Mouse (Mus musculus): ENCODE results near the gene Mrnip.
A peak's percentile ranks its signal among the peaks of the same experiment; 100 is the strongest.

Gene Mrnip

GRCm38 (mm10) chr11:50201590-50201989, 27.3 kb downstream of the Mrnip start:
- DNase-seq (ENCODE audit: low read depth, low spot score), result no peak

DNA sequence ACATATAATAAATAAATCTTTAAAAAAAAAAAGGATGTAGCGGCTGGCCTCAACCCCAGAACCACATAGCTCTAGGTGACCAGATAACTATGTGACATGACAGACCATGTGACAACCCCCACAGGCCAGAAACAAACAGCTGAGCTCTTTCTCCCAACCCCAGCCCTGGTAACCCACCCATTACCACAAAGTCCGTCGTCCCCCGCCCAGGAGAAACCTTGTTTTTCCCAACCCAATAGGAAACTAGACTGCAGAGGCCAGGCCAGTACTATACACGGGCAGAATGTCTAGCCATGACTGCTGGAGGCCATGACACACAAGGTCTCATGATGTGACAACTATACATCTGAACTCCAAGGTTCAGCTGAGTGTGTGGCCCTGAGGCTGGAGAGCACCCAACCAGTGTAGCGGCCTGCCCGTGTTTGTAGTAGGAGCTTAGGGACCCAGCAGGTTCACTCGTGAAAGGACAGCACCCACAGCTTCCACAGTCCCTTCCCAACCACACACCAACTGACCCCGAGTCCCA, 29.1 kb downstream of the Mrnip start:
- no peak for DNase-seq (ENCODE audit: low read depth, low spot score)

- no peak for DNase-seq (ENCODE audit: low read depth, low spot score)
Observed at GRCm38 (mm10) chr11:50205434-50205833, 31.2 kb downstream of the Mrnip start.

- no peak for DNase-seq (ENCODE audit: low read depth, low spot score)
Observed at GRCm38 (mm10) chr11:50206037-50206436, 31.8 kb downstream of the Mrnip start.

GRCm38 (mm10) chr11:50207344-50207743, 33.1 kb downstream of the Mrnip start:
- no peak for DNase-seq (ENCODE audit: low read depth, low spot score)

- no peak for DNase-seq (ENCODE audit: low read depth, low spot score)
Observed at GRCm38 (mm10) chr11:50208039-50208438, 33.8 kb downstream of the Mrnip start.

GRCm38 (mm10) chr11:50210101-50210504, 35.9 kb downstream of the Mrnip start:
- DNase-seq (ENCODE audit: low read depth, low spot score), result peak; percentile 91

DNA sequence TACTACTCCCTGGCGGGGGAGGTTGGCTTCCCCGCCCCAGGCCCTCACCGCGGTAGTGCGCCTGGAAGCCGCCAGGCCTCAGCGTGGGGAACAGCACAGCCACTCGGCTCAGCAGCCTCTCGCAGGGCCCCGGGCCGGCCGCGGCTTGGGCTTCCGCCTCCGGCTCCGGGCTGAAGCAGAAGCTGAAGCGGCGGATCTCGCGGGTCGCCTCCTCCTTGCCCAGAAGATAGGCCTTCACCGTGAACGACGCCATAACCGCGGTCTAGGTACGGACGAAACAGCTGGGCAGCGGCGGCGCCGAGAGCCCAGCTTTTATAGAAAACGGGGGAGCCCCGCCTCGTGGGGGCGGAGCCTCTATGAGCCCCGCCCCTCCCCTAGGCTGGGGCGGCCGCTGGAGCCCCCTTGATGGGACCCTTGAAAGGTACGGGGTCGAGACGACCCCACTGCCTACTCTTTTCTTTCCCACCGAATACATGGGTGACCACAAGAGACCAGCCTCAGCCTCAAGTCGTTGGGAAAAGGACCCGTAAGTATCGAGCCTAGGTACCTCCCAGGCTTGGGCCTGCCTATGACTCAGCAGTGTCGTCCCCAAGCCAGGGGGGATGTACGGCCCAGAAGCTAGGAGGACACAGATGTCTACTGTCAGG, 36.4 kb downstream of the Mrnip start, which contains the start of the genes Sqstm1 and Mgat4b:
Gene Sqstm1 (minus strand): TSS at position 323 of the 647 bp plus-strand sequence.
Gene Mgat4b (plus strand): TSS at position 386 of the 647 bp plus-strand sequence.
- peak; percentile 86 for DNase-seq (ENCODE audit: low read depth, low spot score)

DNA sequence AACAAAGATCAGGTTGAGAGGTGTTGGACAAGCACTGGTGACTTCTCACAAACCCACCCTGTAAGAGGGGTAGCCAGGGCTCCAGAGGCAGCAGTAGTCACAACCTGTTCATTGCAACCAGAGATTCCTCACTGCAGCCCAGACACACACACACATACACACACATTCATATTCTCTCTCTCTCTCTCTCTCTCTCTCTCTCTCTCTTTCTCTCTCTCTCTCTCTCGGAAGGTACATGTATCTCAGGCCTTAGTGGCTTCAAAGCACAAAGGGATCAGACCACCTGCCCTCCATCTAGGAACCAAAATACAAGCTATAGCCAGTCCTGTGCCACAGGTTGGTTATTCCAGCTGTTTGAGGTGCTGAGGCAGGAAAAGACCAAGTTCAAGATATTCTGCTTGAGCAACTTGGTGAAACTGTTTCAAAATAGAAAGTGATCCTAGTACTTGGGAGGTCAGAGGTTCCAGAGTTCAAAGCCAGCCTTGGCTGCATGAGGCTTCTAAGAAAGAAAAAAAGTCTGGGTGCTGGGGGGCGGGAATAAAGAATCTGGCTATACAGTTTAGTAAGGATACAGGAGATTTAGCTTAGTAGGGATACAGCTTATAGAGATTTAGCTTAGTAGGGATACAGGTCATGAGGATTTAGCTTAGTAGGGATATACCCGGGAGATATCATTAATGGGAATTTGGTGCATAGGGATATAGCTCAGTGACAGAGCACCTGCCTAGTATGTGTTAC, 37.2 kb downstream of the Mrnip start:
- no peak for DNase-seq (ENCODE audit: low read depth, low spot score)

GRCm38 (mm10) chr11:50212060-50212739, 38.0 kb downstream of the Mrnip start:
- no peak for DNase-seq (ENCODE audit: low read depth, low spot score)

GRCm38 (mm10) chr11:50212848-50213758, 38.9 kb downstream of the Mrnip start:
- peak; percentile 91 for DNase-seq (ENCODE audit: low read depth, low spot score)

DNA sequence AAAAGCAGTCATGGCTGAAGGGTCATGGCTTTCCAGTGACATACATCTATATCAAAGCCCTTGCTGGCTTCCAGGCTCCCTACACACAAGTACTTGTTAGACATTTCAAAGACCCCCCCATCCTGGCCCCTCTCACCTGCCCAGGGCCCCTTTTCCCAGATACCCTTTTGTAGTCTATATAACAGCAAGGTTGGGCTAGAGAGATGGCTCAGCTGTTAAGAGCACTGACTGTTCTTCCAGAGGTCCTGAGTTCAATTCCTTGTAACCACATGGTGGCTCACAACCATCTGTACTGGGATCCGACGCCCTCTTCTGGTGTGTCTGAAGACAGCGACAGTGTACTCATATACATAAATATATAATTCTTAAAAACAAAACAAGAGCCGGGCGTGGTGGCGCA, 40.4 kb downstream of the Mrnip start:
- DNase-seq (ENCODE audit: low read depth, low spot score), result no peak

GRCm38 (mm10) chr11:50215633-50216032, 41.4 kb downstream of the Mrnip start:
- no peak for DNase-seq (ENCODE audit: low read depth, low spot score)

- no peak for DNase-seq (ENCODE audit: low read depth, low spot score)
Observed at GRCm38 (mm10) chr11:50216724-50217366, 42.6 kb downstream of the Mrnip start.

- DNase-seq (ENCODE audit: low read depth, low spot score), result no peak
Observed at GRCm38 (mm10) chr11:50217811-50218210, 43.6 kb downstream of the Mrnip start.

DNA sequence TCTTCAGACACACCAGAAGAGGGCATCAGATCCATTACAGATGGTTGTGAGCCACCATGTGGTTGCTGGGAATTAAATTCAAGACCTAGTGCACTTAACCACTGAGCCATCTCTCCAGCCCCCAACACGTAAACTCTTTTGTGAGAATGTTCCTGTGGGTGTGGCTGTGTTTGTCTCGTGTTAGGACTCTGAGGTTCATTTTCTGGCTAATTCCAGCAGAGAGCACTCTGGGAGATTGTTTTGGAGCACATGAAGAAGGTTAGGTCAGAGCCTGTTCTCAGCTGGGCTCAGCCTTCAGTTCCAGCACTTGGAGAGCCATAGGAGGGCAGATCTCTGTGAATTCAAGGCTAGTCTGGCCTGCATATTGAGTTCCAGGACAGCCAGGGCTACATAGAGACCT, 45.6 kb downstream of the Mrnip start:
- DNase-seq (ENCODE audit: low read depth, low spot score), result no peak

GRCm38 (mm10) chr11:50222559-50223276, 48.5 kb downstream of the Mrnip start:
- DNase-seq (ENCODE audit: low read depth, low spot score), result no peak

- DNase-seq (ENCODE audit: low read depth, low spot score), result no peak
Observed at GRCm38 (mm10) chr11:50223783-50224662, 49.8 kb downstream of the Mrnip start.

Data from skeletal muscle tissue, adult 2 months (tissue).